Mouse (Mus musculus) embryonic facial prominence, embryonic 10.5 days (tissue): ENCODE measurements around the gene Amdhd2. TPM values are rescaled to one million over a fixed set of nuclear protein-coding genes. Genes with fewer than 3 reads are reported as not detected.

Source experiments
- DNase-seq: peaks from one replicate; pipeline ENCODE4 v3.0.0-alpha.2; 2017; ENCODE audit warnings: low spot score
- H3K27ac ChIP-seq: fragments of 300-500 bp; sonication (generic); replicated peaks from 2 replicates; pipeline ENCODE4 v1.5.1; 2016; ENCODE audit warnings: mild to moderate bottlenecking
- H3K27me3 ChIP-seq: fragments of 300-500 bp; sonication (generic); replicated peaks from 2 replicates; pipeline ENCODE4 v1.6.1; 2016; ENCODE audit warnings: low read depth, mild to moderate bottlenecking; ENCODE audit not compliant: poor library complexity, severe bottlenecking
- H3K36me3 ChIP-seq: fragments of 300-500 bp; sonication (generic); replicated peaks from 2 replicates; pipeline ENCODE4 v1.6.1; 2016; ENCODE audit warnings: mild to moderate bottlenecking, moderate library complexity
- H3K4me1 ChIP-seq: fragments of 300-500 bp; sonication (generic); 2 replicates; pipeline ENCODE4 v1.6.1; 2016
- H3K4me3 ChIP-seq: fragments of 300-500 bp; sonication (generic); 2 replicates; pipeline ENCODE4 v1.5.1; 2016; ENCODE audit warnings: mild to moderate bottlenecking, moderate library complexity
- H3K9me3 ChIP-seq: fragments of 300-500 bp; sonication (generic); 2 replicates; pipeline ENCODE4 v1.6.1; 2016; ENCODE audit warnings: mild to moderate bottlenecking
- WGBS: fragments of 180-500 bp; shearing (Covaris S2); methylation state at CpG from one replicate; pipeline ENCODE4 v1.1.7; 2016; 5-methylcytosine and 5-hydroxymethylcytosine counted together
- polyA plus RNA-seq: library from polyadenylated mRNA; unstranded; fragments of >200 nt; fragmentation: Nextera tagmentation; extraction: Ambion mirVana; gene quantifications from 2 replicates; pipeline ENCODE4 v1.2.1, GENCODE M21; 2016

Gene Amdhd2
- polyA plus RNA-seq, 1 experiment from 2014 or later, result 50.0 TPM

DNA sequence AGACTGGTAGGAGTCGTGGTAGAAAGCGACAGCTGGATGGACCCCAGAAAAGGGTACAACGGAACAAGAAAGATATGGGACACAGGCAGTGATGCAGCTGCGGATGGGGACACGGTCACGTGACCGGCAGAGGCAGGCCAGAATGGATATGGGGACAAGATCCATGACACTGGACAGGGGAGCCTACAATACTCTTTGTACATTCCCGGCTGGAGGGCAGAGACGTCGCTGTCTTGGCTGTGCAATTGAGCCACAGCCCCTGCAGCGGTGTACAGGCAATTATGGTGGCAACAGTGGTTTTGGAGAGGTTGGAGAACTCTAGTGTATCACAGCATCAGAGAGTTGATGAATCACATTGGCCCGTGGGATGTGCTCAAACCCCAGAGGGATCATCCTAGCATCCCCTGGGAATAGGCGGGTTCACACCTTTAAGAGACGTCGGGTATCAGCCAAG lies 42.4 kb upstream of the Amdhd2 start:
- H3K36me3 ChIP-seq, result no peaks in the 10 kb centered on the region; the same call in 1 of the 2 replicates
- H3K9me3 ChIP-seq, result no peaks in the 10 kb centered on the region
- 9% methylated on average over 15 of the region's 15 CpGs for WGBS
- peak overlapping the region; percentile 78 for H3K4me3 ChIP-seq
- no peak for DNase-seq
- H3K27ac ChIP-seq, result peak overlapping the region; percentile 85
- peaks cover 41% of the 10 kb centered on the region for H3K27me3 ChIP-seq
- H3K4me1 ChIP-seq, result peaks cover 80% of the 10 kb centered on the region

DNA sequence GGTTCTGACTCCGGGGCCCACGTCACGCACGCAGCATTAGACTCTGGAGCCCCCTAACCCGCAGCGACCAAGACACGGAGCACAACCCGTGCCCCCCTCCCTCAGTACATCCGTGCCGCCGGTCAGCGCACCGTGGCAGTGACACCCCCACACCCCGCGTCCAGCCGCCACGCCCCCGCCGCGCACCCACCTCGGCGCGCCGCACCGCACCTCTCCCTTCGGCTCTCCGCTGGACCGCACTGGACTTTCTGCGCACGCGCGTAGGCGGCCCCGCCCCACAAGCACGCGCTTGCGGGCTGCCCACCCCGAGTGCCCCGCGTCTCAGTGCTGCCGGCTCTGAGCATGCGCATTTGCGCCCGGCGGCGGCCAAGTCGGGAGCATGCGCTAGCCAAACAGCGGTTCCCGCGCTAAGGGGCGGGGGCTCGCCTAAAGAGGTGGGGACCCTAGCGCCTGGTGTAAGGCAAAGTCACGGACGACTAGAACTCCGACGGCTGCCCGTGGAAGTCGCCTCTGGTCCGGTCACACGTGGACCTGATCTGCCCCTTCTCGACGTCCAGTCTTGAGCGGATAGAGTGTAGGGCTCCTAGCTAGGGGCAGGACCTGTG lies 41.8 kb upstream of the Amdhd2 start, which contains the start of gene Tbc1d24:
Tbc1d24 (minus strand) TSS at position 279 of the 605 bp plus-strand sequence.
- H3K36me3 ChIP-seq, result no peaks in the 10 kb centered on the region; the same call in 1 of the 2 replicates
- under 1% methylated on average over 65 of the region's 65 CpGs for WGBS
- H3K9me3 ChIP-seq, result no peaks in the 10 kb centered on the region
- H3K27ac ChIP-seq, result peak within 1 kb of the TSS; percentile 85
- H3K4me1 ChIP-seq, result peaks cover 76% of the 10 kb centered on the region
- H3K27me3 ChIP-seq, result peaks cover 36% of the 10 kb centered on the region
- H3K4me3 ChIP-seq, result peak within 1 kb of the TSS; percentile 78
- DNase-seq, result peak; percentile 97

DNA sequence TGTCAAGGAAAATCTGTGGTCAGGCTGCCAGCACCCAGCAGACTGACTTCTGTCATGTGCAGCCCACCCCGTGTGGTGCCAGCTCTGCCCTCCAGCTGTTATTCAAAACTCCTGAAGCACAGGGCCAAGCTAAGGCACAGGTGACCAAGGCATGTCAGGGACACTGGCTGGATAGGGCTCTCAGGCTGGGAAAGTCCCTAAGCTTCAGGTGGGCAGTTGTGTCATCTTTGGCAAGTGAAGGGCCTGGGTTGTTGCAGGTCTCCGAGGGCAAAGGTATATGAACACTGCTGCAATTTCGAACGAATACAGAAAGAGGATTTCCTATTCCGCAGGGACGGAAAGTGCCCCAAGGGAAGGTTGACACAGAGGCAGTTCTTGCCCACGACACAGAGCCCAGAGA lies 41.3 kb upstream of the Amdhd2 start:
- Histone ChIP-seq H3K36me3 (no peaks in the 10 kb centered on the region; the same call in 1 of the 2 replicates), H3K9me3 (no peaks in the 10 kb centered on the region), H3K27me3 (peaks cover 30% of the 10 kb centered on the region), H3K4me3 (peak overlapping the region; percentile 78), H3K27ac (peak overlapping the region; percentile 85), H3K4me1 (peaks cover 70% of the 10 kb centered on the region)
- DNase-seq, result no peak
- WGBS, result 14% methylated on average over 7 of the region's 7 CpGs

DNA sequence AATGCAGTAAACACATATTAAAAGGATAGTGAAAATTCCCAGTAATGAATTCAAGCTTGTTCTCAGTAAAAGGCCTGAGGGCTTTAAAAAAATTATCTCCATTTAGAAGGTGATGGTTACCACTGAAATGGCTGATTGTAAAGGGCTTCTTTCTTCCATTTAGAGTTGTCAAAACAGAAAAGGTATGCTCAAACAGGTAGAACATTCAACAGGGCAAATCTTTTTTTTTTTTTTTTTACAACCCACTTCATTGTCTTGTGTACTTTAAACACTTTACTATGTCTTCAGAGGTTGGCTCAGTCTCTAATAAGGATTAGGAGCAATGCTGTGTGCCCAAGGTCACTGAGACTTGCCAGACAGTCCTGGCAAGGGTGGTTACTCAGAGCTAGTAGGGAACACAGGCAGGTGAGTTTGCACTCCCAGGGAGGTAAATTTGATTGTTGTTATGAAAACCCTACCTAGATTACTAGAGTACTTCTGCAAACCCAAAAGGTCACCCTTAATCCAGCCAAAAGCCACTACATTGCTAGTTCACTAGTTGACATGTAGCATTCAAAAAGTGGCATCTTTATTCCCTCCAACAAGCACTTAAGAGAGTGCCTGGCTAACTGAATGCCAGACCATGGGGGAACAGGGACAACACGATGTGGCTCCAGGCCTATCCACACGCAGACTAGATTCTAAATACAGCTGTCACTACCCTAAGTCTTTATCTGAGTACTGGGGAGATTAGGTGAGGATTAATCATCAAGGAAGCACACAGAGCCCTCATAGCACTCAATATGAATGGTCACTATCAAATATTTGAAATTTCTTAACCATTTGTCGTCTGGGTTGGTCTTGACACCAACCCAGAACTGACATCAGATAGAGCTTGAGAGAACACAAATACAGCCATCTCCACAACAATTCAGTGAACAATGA lies 40.3 kb upstream of the Amdhd2 start:
- no peak for DNase-seq
- WGBS, result 80% methylated on average over 3 of the region's 3 CpGs

DNA sequence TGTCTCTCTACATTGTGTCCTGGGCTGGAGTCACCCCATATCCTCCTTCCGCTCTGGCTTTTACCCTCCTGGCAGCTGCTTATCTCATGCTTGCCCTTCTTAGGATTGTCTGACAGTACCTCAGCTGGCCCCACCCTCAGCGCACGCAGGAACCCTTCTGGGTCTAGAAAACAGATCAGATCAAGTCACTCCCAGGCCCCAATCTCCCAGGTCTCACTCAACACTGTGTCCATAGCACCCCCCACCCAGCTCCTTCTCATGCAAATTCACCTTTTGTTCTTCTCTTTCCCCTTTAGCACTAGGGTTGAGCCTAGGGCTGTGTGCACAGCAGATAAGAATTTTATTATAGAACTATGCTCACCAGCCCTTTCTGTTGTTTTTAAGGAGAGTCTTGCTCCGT lies 39.5 kb upstream of the Amdhd2 start:
- Histone ChIP-seq H3K4me1 (peaks cover 53% of the 10 kb centered on the region), H3K4me3 (0 out of 2 replicates have a peak overlapping the region, but pooled peaks have one; percentile 6), H3K36me3 (no peaks in the 10 kb centered on the region; the same call in 1 of the 2 replicates), H3K27me3 (peaks cover 22% of the 10 kb centered on the region), H3K9me3 (no peaks in the 10 kb centered on the region), H3K27ac (no peak overlapping the region)
- WGBS, result 45% methylated on average over 4 of the region's 4 CpGs
- no peak for DNase-seq

More for the DNA sequence above, 40.3 kb upstream of the Amdhd2 start:
- H3K4me1 ChIP-seq, result peaks cover 61% of the 10 kb centered on the region
- H3K36me3 ChIP-seq, result no peaks in the 10 kb centered on the region; the same call in 1 of the 2 replicates
- H3K4me3 ChIP-seq, result peak overlapping the region; percentile 78; the same call in 1 of the 2 replicates
- H3K9me3 ChIP-seq, result no peaks in the 10 kb centered on the region
- peaks cover 28% of the 10 kb centered on the region for H3K27me3 ChIP-seq
- H3K27ac ChIP-seq, result no peak overlapping the region

DNA sequence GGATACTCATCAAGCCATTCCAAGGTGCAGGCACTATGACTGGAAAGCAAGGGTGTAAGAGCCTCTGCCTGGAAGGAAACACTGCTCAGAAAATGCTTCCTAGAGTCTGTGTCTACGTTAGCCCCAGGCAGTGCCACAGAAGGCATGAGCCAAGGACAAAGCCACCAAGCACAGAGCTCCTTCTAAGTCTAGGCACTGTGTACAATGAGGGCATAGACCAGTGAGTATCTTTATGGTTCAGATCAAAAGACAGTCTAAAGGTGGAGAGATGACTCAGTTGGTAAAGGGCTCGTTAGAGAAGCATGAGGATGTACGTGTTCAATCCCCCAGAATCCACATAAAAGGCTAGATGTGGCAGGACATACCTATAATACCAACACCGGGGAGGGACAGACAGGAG lies 37.5 kb upstream of the Amdhd2 start:
- H3K27ac ChIP-seq, result no peak overlapping the region
- no peaks in the 10 kb centered on the region for H3K36me3 ChIP-seq
- H3K4me3 ChIP-seq, result no peak overlapping the region
- peaks cover 2% of the 10 kb centered on the region for H3K27me3 ChIP-seq
- 87% methylated on average over 4 of the region's 4 CpGs for WGBS
- DNase-seq, result no peak
- peaks cover 33% of the 10 kb centered on the region for H3K4me1 ChIP-seq
- H3K9me3 ChIP-seq, result no peaks in the 10 kb centered on the region

DNA sequence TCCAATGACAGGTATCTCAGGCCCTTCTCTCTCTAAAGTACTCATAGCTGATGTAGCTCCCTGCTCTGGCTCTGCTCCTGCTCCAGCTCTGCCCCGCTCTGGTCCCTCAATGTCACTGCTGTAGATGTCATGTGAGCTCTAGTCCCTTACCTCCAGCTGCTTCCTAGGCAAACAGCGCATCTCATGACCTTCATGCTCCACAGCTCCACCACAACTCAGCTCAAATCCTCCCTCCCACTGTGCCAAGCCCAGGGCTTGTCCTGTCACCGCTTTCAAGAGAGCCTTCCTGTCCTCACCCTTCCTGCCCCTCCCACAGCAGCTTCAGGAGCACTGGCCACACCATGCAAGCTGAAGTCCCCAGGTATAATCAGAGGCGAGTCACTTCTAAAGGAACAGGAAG lies 36.2 kb upstream of the Amdhd2 start:
- no peaks in the 10 kb centered on the region for H3K27me3 ChIP-seq
- H3K27ac ChIP-seq, result no peak overlapping the region
- H3K4me3 ChIP-seq, result no peak overlapping the region
- no peaks in the 10 kb centered on the region for H3K9me3 ChIP-seq
- H3K4me1 ChIP-seq, result peaks cover 21% of the 10 kb centered on the region
- WGBS, result 73% methylated on average over 4 of the region's 4 CpGs
- no peaks in the 10 kb centered on the region for H3K36me3 ChIP-seq
- DNase-seq, result no peak

DNA sequence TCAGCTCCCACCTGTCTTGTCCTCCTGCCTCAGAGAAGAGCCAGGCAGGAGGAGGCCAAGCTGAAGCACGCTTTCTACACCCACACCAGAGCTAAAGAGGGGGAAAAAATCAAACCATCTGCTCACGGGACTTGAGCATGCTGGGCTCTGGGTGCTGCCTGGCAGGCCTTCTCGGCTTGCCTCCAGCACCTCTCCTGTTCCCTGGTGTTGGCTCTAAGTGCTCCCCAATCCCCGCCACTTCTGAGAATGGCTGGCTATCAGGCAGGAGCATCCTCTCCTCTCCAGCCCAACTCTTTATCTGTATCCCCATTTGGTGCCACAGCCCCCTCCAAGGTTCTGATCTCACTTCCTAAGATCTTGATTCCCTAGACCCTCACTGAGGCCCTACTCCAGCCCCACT lies 35.7 kb upstream of the Amdhd2 start:
- no peaks in the 10 kb centered on the region for H3K9me3 ChIP-seq
- WGBS, result 78% methylated on average over 4 of the region's 4 CpGs

DNA sequence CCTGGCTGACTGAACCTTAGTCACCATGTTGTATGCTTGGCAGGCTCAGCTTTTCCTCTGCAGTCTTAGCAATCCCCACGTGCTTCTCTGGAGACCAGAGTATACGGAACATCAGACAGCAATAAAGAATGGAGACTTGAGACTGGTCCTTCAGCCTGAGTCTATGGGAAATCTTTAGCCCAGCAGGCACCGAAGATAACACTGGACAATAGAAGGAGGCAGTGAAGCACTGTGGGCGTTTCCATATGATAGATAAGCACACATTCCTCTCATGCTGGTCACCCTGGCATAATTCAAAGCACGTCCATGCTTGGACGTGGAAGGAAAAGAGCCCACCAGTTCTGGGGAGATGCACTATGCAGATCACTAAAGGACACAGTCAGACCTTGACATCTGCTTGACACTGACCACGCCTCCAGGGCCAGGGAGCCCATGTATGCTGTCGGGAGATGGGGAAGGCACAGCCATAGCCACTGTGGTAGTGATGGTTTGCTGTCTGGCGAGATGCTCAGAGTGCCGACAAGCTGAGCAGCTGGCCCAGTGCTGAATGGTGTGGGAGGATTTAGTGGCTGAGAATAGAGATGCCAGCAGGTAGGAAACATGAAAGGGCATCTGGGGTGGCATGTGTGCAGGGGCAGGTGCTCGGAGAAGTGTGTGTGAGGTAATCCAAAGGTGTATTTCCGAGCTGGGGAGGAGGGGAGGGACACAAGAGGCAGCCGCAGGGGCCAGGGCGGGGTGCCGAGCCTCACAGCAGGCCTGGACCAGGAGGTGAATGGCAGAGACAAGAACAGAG lies 33.7 kb upstream of the Amdhd2 start:
- Histone ChIP-seq H3K4me3 (no peak overlapping the region), H3K36me3 (no peaks in the 10 kb centered on the region), H3K4me1 (peaks cover 17% of the 10 kb centered on the region), H3K9me3 (no peaks in the 10 kb centered on the region), H3K27ac (no peak overlapping the region), H3K27me3 (no peaks in the 10 kb centered on the region)
- no peak for DNase-seq
- WGBS, result 71% methylated on average over 15 of the region's 15 CpGs

More for the DNA sequence above, 35.7 kb upstream of the Amdhd2 start:
- Histone ChIP-seq H3K27me3 (no peaks in the 10 kb centered on the region), H3K27ac (no peak overlapping the region), H3K4me3 (no peak overlapping the region), H3K36me3 (no peaks in the 10 kb centered on the region), H3K4me1 (peaks cover 21% of the 10 kb centered on the region)
- DNase-seq, result no peak

DNA sequence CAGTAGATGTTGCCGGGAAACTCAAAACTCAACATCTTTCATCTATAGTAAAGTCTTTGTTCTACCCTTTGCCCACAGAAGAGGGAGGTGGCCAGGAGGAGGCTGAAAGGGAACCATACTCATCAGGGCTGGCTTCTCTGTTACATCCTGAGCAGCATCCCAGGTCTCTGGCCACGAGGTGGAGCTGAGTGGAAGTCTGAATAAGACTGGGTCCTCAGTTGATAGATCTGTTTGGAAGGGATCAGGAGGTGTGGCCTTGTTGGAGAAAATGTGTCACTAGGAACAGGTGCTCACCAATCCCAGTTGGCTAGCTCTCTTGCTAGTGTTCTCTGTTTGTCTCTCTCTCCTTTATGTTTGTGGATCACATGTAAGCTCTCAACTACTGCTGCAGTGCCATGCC lies 31.8 kb upstream of the Amdhd2 start:
- H3K27ac ChIP-seq, result no peak overlapping the region
- H3K27me3 ChIP-seq, result no peaks in the 10 kb centered on the region
- H3K36me3 ChIP-seq, result no peaks in the 10 kb centered on the region
- H3K4me1 ChIP-seq, result peaks cover 15% of the 10 kb centered on the region
- WGBS, result 60% methylated on average over 2 of the region's 2 CpGs
- H3K4me3 ChIP-seq, result no peak overlapping the region
- H3K9me3 ChIP-seq, result no peaks in the 10 kb centered on the region
- no peak for DNase-seq

DNA sequence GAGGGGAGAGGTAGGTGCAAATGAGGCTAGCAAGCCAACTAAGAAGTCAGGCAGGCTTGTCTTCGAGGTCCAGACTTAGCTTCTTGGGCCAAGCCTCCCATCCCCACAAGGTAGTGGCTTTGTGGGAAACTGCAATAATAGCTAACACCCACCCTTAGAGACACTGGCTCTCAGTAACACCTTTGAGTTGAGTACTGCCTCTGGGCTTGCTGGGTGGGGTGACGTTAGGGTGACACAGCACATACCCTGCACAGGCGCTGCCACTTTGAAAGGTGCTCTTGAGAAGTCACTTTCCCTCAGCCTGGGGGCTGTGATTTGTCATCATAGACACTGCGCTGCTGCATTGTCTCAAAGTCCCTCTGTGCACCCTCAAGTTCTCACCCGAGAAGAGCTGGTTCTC lies 30.2 kb upstream of the Amdhd2 start:
- H3K4me1 ChIP-seq, result peaks cover 15% of the 10 kb centered on the region
- H3K36me3 ChIP-seq, result peaks cover 4% of the 10 kb centered on the region; the same call in 1 of the 2 replicates
- no peak overlapping the region for H3K4me3 ChIP-seq
- DNase-seq, result no peak
- WGBS, result 84% methylated on average over 5 of the region's 5 CpGs
- no peaks in the 10 kb centered on the region for H3K9me3 ChIP-seq
- H3K27me3 ChIP-seq, result no peaks in the 10 kb centered on the region
- H3K27ac ChIP-seq, result no peak overlapping the region

DNA sequence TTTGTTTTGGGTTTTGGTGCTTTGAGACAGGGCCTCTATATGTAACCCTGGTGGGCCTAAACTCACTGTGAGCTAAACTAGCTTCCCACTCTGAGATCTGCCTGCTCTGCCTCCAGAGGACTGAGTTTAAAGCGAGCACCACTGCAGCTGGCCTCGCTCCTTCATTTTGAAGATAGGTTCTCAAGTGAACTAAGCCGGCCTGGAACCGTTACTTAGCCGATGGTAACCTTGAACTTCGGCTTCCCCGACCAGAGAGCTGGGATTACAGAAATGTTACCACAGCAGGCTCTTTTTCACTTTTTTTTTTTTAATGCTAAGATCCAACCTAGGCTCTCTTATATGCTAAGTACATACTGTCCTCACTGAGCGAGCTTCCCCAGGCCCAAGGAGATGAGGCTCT lies 29.7 kb upstream of the Amdhd2 start:
- 85% methylated on average over 8 of the region's 8 CpGs for WGBS
- no peak overlapping the region for H3K27ac ChIP-seq
- H3K4me3 ChIP-seq, result no peak overlapping the region
- H3K9me3 ChIP-seq, result no peaks in the 10 kb centered on the region
- H3K4me1 ChIP-seq, result peaks cover 15% of the 10 kb centered on the region
- H3K36me3 ChIP-seq, result peaks cover 9% of the 10 kb centered on the region; the same call in 1 of the 2 replicates
- no peaks in the 10 kb centered on the region for H3K27me3 ChIP-seq
- no peak for DNase-seq
